Mouse (Mus musculus): Measurements from ENCODE around the gene Ninl.
"Not testable (repeated sequence)": the region's sequence is repeated elsewhere in the genome, so short reads cannot be mapped to it uniquely, and the experiment has no call there.

The Ninl gene

GRCm38 (mm10) chr2:150949652-150950051 is 89.5 kb downstream of the Ninl start:
- no peak for DNase-seq (ENCODE audit: low read depth)

- no peak for DNase-seq (ENCODE audit: low read depth)
These were observed 90.4 kb downstream of the Ninl start for GRCm38 (mm10) chr2:150948786-150949185.

DNA sequence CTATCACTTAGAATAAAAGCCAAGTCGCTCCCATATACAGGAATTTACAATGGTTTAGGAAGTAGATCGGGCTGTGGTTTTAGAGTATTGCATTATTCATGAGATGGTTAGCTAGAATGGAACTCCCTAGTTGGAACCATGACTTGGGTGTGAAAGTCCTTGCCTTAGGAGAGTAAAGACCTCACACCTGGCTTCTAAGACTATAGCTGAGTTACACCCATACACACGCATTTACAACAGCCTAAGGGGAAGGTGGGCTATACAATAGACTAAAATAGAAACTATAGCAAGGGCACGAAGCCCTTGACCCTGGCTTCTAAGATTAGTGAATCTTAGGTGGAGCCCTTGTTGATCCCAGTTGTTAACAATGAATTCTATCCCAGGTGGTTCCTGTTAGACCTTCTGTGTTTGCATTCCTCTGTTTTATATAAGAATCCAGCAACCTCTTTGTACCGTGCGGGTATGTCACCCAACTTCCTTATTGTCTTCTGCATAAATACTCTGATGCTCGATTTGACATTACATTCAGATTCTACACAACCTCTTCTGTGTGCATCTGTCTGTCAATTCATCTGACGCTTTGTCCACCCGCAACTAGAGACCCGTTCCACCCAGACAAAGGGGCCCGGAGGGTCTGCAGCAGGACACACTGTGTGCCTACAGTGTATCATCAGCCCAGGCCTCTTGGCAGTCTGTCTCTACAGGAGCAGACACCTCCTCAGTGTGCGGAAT is 91.1 kb downstream of the Ninl start:
- DNase-seq (ENCODE audit: low read depth): not testable (repeated sequence)

GRCm38 (mm10) chr2:150947341-150947740 is 91.8 kb downstream of the Ninl start:
- DNase-seq (ENCODE audit: low read depth): not testable (repeated sequence)

- no peak for DNase-seq (ENCODE audit: low read depth)
These were observed 95.2 kb downstream of the Ninl start for GRCm38 (mm10) chr2:150944017-150944416.

- no peak for DNase-seq (ENCODE audit: low read depth)
These were observed 104.5 kb downstream of the Ninl start for GRCm38 (mm10) chr2:150934659-150935058.

GRCm38 (mm10) chr2:150933482-150933881 is 105.7 kb downstream of the Ninl start:
- DNase-seq (ENCODE audit: low read depth): no peak

DNA sequence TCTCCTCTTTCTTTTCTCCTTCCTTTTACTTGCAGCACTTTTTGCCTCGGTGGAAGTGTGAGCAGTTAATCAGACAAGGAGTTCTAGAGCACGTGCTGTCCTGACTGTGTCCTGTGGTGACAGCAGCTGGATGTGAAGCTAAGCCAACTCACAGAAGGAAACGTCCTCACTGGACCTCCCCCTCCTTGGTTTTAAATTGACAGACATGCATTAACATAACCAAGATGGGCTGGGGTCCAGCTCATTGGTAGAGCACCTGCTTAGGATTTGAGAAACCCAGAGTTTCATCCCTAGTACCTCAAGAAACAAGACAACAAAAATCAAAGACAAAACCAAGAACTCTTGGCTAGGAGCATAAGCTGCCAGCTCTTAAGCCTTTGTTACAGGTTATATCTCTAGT is 108.4 kb downstream of the Ninl start:
- DNase-seq (ENCODE audit: low read depth): no peak

GRCm38 (mm10) chr2:150929156-150929555 is 110.0 kb downstream of the Ninl start:
- DNase-seq (ENCODE audit: low read depth): no peak

GRCm38 (mm10) chr2:150927038-150927720 is 112.0 kb downstream of the Ninl start:
- no peak for DNase-seq (ENCODE audit: low read depth)

- no peak for DNase-seq (ENCODE audit: low read depth)
These were observed 115.7 kb downstream of the Ninl start for GRCm38 (mm10) chr2:150923505-150923904.

DNA sequence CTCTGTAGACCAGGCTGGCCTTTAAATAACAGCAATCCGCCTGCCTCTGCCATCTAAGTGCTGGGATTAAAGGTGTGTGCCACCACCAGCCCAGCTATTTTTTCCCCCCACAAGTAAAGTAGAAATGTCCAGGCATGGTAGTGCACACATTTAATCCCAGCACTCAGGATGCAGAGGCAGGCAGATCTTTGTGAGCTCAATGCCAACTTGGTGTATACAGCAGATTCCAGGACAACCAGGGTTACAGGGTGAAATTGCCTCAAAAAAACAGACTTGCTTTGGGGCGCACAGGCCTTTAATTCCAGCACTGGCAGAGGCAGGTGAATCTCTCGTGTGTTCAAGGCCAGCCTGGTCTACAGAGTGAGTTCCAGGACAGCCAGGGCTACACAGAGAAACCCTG is 116.2 kb downstream of the Ninl start:
- no peak for DNase-seq (ENCODE audit: low read depth)

DNA sequence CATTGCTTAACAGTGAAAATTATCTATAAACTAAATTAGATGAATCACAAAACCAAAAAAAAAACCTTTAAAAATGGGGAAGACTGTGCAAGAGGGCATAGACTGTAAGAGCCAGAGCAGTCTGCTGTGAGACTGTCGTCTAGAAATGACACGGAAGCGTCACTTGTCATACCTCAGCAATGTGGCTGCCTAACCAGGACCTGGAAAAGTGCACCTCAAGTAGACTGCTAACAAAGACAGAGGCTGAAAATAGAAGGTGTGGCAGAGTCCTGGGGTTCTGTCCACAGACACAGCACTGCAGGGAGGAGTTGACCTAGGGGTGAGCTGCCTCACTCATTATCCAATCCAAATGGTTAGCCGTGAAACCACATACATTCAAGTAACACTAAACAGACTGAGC is 117.0 kb downstream of the Ninl start:
- no peak for DNase-seq (ENCODE audit: low read depth)

- peak; percentile 13 for DNase-seq (ENCODE audit: low read depth)
These were observed 117.5 kb downstream of the Ninl start for GRCm38 (mm10) chr2:150921697-150922096.

- DNase-seq (ENCODE audit: low read depth): no peak
These were observed 118.6 kb downstream of the Ninl start for GRCm38 (mm10) chr2:150920543-150920942.

DNA sequence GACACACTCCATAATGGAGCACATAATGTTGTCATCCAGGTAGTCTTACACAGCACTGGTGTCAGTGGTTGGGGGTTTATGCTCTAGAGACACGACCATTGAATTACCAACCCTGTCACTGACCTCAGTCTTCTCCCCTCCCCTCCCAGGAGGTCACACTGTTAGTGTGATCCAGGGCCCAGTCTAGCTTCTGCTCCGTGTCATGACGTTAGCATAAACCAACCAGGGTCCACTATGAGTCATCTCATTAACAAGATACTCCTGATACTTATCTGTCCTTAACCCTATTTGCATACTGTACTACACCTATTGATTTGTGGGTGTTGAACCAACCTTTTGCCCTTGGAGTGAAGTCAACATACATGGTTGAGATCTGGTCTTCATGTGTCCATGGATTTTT is 120.5 kb downstream of the Ninl start:
- DNase-seq (ENCODE audit: low read depth): no peak

GRCm38 (mm10) chr2:150915786-150916185 is 123.4 kb downstream of the Ninl start:
- DNase-seq (ENCODE audit: low read depth): no peak

DNA sequence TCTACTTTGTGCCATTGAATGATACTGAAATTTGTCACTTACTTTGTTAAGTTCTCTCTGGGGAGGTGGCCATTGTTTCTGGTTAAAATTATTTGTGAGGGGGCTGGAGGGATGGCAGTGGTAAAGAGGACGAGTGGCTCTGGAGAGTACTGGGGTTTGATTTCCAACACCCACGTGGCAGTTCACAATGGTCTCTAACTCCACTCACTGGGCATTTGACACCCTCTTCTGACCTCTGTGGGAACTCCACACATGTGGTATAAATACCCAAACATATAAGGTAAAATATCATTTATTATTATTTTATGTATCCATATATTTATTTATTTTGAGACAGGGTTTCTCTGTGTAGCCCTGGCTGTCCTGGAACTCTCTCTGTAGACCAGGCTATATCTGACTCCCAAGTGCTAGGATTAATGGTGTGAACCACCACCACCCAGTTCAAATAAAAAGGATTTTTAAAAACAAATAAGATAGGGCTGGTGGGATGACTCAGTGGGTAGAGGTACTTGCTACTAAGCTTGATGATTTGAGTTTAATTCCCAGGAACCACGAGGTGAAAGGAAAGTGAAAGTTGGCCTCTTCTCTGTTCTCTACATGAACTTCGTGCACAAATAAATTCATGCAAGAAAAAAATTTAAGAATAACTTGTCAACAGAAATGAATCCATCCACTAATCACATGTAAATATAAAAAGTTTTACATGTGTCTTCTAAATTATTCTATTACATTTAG is 124.2 kb downstream of the Ninl start:
- no peak for DNase-seq (ENCODE audit: low read depth)

DNA sequence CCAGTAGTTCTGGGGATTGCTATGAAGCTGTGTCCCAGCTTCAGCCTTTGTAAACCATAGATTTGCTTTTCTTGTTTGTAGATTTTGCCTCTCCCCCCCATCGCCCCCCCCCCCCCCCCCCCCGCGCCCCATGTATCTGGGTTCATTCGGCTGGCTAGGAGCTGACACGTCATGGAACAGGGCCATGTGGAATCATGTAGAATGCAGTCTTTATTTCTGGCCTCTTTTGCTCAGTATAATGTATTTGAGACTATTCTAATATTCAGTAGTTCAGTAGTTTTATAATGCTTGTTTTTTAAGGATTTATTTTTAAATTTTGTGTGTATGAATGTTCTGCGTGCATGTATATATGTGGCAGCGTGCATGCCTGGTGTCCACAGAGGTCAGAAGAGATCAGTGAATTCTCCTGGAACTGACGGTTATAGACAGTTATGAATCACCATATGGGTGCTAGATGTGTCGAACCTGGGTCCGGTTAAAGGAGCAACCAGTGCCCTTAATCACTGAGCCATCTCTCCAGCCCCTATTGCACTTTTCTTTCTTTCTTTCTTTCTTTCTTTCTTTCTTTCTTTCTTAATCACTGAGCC is 128.8 kb downstream of the Ninl start:
- DNase-seq (ENCODE audit: low read depth): no peak

DNA sequence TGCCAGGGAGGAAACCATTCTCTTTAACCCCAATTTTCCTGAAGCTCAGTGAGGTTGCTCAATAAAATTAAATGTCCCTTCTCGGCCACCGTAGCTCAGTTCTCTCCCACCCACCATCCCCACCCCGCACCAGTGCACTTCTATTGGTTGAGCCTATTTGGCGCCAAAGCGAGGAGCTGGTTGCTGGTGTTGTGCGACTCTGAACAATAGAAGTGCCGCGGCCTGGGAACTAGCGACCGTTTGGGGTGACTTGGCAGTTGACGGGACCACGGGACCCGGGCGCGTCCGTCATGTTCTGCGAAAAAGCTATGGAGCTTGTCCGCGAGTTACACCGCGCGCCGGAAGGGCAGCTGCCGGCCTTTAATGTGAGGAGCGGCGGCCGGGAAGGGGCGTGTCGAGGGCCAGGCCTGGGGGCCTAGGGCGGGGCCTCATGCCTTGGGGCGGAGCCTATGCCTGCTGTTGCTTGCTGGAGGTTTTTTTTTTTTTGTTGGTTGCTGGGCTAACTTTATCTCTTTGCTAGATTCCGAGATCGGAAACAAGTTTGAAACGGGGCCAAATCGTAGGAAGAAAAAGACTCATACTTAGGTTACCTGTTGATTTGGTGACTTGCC is 129.6 kb downstream of the Ninl start:
- peak; percentile 92 for DNase-seq (ENCODE audit: low read depth)

GRCm38 (mm10) chr2:150908881-150909280 is 130.3 kb downstream of the Ninl start:
- DNase-seq (ENCODE audit: low read depth): not testable (repeated sequence)

GRCm38 (mm10) chr2:150904936-150905450 is 134.2 kb downstream of the Ninl start, which contains the start of gene Gins1:
Gene Gins1 (plus strand): TSS chr2:150905400.
- DNase-seq (ENCODE audit: low read depth): no peak

All from c-Kit-positive CD71-negative TER-119-negative erythroid progenitor cells, embryonic 14.5 days (primary cell).